Mouse (Mus musculus) left cerebral cortex, adult 9 months (tissue): ENCODE data around the gene Hs6st3.

Experiments used
- DNase-seq, 2 experiments: peaks; one replicate each; pipeline ENCODE4 v3.0.0; 2022; ENCODE audit warnings: low spot score in 2 of 2

Hs6st3 gene

DNA sequence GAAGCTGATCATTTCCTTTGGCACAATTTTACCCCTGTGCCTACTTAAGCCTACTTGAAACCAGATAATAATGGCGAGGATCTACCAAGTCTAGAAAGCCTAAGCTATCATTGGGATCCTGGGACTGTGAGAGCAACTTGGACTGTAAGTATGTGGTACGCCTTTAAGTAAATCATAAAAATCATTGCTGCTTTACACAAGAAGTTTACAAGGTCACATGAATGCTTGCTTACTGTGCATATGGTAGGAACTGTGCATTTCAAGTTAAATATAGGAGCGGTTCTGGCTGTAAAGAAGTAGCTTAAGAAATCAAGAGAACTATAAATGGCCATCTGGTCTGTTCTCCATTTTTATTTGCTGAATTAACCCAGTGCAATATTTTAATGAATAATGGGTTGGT lies 495.5 kb downstream of the Hs6st3 start:
- DNase-seq: no peak

GRCm38 (mm10) chr14:119642874-119643273 lies 504.7 kb downstream of the Hs6st3 start:
- no peak for DNase-seq

GRCm38 (mm10) chr14:119643840-119644239 lies 505.7 kb downstream of the Hs6st3 start:
- no peak for DNase-seq

DNA sequence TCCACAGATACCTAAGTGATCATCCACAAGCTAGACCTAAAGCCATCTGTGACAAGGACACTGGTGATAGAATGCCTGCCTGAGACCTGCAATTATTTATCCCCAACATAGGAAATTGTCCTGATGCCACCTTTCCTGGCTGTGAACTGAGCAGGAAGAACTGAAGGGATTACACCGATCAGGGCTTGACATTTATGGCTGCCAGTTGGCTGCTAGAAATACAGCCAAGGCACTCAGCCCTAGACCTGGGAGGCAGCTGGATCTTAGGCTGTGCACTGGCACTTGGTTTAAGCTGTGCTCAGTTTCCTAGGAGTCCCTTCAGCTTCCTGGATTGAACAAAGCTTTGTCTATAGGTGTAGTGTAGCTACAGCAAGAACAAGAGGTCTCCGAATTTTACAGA lies 518.8 kb downstream of the Hs6st3 start:
- DNase-seq: no peak

GRCm38 (mm10) chr14:119665741-119666141 lies 527.6 kb downstream of the Hs6st3 start:
- peak; percentile 33 to 62 for DNase-seq

DNA sequence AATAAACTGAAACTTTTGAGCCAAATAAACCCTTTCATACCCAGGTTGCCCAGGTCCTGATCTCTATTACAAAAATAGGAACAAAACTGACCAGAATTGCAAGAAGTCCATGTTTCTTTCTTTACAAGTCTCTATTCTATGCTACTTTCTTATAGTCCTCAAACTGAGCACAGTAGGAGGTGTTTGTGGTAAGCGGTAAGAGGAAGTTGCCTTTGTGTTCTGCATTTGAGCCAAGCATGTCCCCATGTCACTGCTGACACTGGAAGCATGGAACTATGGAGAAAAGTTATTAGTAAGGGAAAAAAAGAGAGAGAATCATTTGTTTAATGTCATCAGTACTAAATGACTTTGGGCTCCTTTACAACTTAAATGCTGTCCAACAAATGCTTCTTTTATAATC lies 529.3 kb downstream of the Hs6st3 start:
- DNase-seq: no peak

- DNase-seq: peak in 1 of 2 experiments; percentile 35
Observed at GRCm38 (mm10) chr14:119670836-119671587, 532.9 kb downstream of the Hs6st3 start.

GRCm38 (mm10) chr14:119678574-119678973 lies 540.4 kb downstream of the Hs6st3 start:
- no peak for DNase-seq

DNA sequence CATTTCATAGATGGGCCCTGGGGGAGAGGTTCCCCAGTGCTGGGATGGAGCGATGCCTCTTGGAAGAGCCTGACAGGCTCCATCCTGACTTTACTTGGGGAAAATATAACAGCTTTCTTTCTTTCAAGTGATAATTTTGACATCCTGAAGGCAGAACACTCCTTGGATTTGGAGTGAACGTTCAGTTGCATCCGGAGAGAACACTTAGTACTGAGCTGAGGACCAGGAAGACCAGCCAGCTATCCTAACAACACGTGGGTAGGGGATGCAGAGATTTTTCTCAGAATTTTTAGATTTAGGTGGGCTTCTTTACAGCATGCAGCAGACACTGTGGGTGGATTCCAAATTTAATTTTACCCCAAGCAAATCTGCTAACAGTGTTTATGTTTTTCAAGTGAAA lies 541.9 kb downstream of the Hs6st3 start:
- no peak for DNase-seq

DNA sequence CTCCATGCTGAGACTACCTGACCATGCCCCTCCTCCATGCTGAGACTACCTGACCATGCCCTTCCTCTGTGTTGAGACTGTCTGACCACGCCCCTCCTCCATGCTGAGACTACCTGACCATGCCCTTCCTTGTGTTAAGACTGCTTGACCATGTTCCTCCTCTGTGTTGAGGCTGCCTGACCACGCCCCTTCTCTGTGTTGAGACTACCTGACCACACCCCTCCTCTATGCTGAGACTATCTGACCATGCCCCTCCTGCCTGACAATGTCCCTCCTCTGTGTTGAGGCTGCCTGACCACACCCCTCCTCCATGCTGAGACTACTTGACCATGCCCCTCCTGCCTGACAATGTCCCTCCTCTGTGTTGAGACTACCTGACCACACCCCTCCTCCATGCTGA lies 549.7 kb downstream of the Hs6st3 start:
- DNase-seq: no peak

GRCm38 (mm10) chr14:119699982-119700381 lies 561.8 kb downstream of the Hs6st3 start:
- no peak for DNase-seq

GRCm38 (mm10) chr14:119714712-119715111 lies 576.6 kb downstream of the Hs6st3 start:
- DNase-seq: no peak

DNA sequence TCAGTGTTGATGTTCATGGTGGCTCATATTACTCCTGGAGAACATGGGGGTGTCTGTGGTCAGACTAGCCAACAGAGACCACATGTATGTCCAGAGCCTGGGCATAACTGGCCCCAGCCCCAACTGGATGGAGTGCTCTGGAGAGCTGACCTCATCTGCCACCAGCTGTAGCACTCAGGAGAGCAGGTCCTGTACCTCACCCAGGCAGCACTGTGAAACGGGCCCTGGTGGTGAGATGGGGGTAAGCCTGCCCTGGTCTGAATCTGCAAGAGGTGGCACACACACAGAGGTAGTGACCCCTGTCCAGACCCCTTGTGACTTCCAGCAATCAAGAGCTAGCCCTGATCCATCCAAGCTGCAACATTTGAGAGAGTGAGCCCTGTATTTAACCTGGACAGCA lies 579.2 kb downstream of the Hs6st3 start:
- DNase-seq: no peak

- no peak for DNase-seq
Observed at GRCm38 (mm10) chr14:119725102-119725501, 587.0 kb downstream of the Hs6st3 start.

DNA sequence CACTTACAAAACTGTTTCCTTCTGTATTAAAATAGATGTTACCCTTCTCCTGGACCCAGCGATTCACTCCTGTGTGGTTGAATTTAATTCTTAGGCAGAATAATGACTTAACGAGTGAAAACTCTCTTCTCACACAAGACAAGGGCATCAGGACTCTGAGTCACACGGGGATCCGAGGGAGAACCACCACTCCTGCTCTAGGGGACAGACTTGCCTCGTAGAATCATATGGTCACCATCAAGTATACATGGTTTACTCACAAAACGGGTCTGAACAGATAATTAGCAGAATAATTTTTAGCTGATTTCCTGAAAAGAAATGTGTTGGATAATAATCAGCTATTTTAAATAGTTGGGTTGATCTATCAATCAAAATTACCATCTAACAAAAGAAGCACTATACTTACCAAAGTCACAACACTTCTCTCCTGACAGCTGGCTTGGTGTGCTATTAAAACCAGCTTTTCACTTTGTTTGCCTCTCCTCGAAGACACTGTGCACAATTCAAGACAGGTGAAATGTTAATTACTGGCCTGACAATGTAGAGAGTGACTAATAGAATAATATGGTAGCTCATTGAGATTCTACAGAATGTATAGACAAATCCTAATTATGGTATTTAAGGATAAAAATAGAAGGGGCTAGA lies 593.4 kb downstream of the Hs6st3 start:
- peak in 1 of 2 experiments; percentile 31 for DNase-seq

- no peak for DNase-seq
Observed at GRCm38 (mm10) chr14:119732219-119732618, 594.1 kb downstream of the Hs6st3 start.

GRCm38 (mm10) chr14:119737408-119737961 lies 599.3 kb downstream of the Hs6st3 start:
- DNase-seq: no peak

GRCm38 (mm10) chr14:119741791-119742190 lies 603.6 kb downstream of the Hs6st3 start:
- DNase-seq: no peak

GRCm38 (mm10) chr14:119761376-119761775 lies 623.2 kb downstream of the Hs6st3 start:
- no peak for DNase-seq

- DNase-seq: no peak
Observed at GRCm38 (mm10) chr14:119772040-119772439, 633.9 kb downstream of the Hs6st3 start.

- DNase-seq: no peak
Observed at GRCm38 (mm10) chr14:119776261-119776660, 638.1 kb downstream of the Hs6st3 start.

DNA sequence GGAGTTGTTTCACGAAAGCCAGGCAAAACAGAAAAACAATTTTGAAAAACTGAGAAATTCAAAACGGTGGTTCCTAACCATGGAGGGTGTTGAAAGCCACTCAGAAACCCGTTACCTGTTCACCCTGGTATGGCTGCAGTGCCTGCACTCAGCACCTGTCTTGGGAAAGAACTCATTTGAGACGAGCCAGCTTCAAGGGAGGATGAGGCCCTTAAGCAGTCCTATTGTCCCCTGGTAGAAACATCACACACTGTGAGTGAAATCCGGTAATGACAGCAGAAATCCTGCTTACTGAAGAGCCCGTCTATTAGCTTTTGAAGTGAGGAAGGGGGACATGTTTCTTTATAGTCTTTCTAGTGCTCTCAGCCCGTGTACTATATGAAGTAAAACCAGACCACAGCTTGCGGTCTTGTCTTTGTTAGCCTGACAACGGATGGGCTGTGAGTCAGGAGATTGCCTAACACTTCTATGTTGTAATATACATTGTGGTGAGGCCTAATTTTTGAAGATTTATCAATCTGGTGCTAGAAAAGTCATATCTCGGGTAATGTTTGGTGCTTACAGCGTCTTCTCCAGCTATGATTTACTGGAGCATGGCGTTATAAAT lies 641.9 kb downstream of the Hs6st3 start:
- DNase-seq: no peak

- DNase-seq: no peak
Observed at GRCm38 (mm10) chr14:119781111-119781510, 643.0 kb downstream of the Hs6st3 start.
